Mouse (Mus musculus) neural tube, embryonic 11.5 days (tissue): Measurements from ENCODE around the gene Mecom. TPM values are rescaled to one million over a fixed set of nuclear protein-coding genes. Genes with fewer than 3 reads are reported as not detected.

ENCODE experiments used
- ATAC-seq: fragments of 200-750 bp; cut with Nextera tagmentation; 2 replicates; pipeline ENCODE4 v1.8.0; 2017; ENCODE audit warnings: moderate number of reproducible peaks, mild to moderate bottlenecking, moderate TSS enrichment, moderate library complexity; ENCODE audit not compliant: insufficient read depth, low FRiP score, low TSS enrichment
- DNase-seq: peaks from one replicate; pipeline ENCODE4 v3.0.0-alpha.2; 2015; ENCODE audit warnings: low spot score
- H3K27ac ChIP-seq: fragments of 300-500 bp; sonication (generic); 2 replicates; pipeline ENCODE4 v1.5.1; 2014; ENCODE audit warnings: low read depth, mild to moderate bottlenecking, low read length
- H3K27me3 ChIP-seq: fragments of 300-500 bp; sonication (generic); 2 replicates; pipeline ENCODE4 v1.6.1; 2014; ENCODE audit warnings: mild to moderate bottlenecking, low read length, mixed read lengths; ENCODE audit not compliant: control insufficient read depth, insufficient read depth
- H3K36me3 ChIP-seq: fragments of 300-500 bp; sonication (generic); 2 replicates; pipeline ENCODE4 v1.6.1; 2014; ENCODE audit warnings: mild to moderate bottlenecking, low read length, moderate library complexity, mixed read lengths; ENCODE audit not compliant: control insufficient read depth, insufficient read depth
- H3K4me1 ChIP-seq: fragments of 300-500 bp; sonication (generic); 2 replicates; pipeline ENCODE4 v1.6.1; 2014; ENCODE audit warnings: low read length, mixed read lengths; ENCODE audit not compliant: control insufficient read depth, insufficient read depth
- H3K4me2 ChIP-seq: fragments of 300-500 bp; sonication (generic); 2 replicates; pipeline ENCODE4 v1.6.1; 2014; ENCODE audit warnings: low read depth, mild to moderate bottlenecking, moderate library complexity
- H3K4me3 ChIP-seq: fragments of 300-500 bp; sonication (generic); 2 replicates; pipeline ENCODE4 v1.5.1; 2014; ENCODE audit warnings: low read depth, low read length
- H3K9ac ChIP-seq: fragments of 300-500 bp; sonication (generic); 2 replicates; pipeline ENCODE4 v1.6.1; 2014; ENCODE audit warnings: mild to moderate bottlenecking, low read length
- H3K9me3 ChIP-seq: fragments of 300-500 bp; sonication (generic); 2 replicates; pipeline ENCODE4 v1.6.1; 2016; ENCODE audit warnings: low read length; ENCODE audit not compliant: control insufficient read depth
- WGBS: fragments of 180-500 bp; shearing (Covaris S2); extraction: QIAGEN DNeasy Blood & Tissue Kit; methylation state at CpG from one replicate; pipeline ENCODE4 v1.1.7; 2014; 5-methylcytosine and 5-hydroxymethylcytosine counted together
- polyA plus RNA-seq: library from polyadenylated mRNA; unstranded; fragments of >200 nt; fragmentation: Nextera tagmentation; extraction: Ambion mirVana; gene quantifications from 2 replicates; pipeline ENCODE4 v1.2.1, GENCODE M21; 2014

The Mecom gene
- polyA plus RNA-seq, 1 experiment from 2014 or later, result 31.8 TPM

- ATAC-seq, result no peak
- no peaks in the 10 kb centered on the region for H3K9me3 ChIP-seq
- no peak for DNase-seq
- no peak overlapping the region for H3K4me3 ChIP-seq
- H3K4me1 ChIP-seq, result no peaks in the 10 kb centered on the region
- no peak overlapping the region for H3K27ac ChIP-seq
- WGBS, result 65% methylated on average over 4 of the region's 4 CpGs
- H3K4me2 ChIP-seq, result no peak overlapping the region
- no peak overlapping the region for H3K9ac ChIP-seq
- H3K36me3 ChIP-seq, result no peaks in the 10 kb centered on the region
- H3K27me3 ChIP-seq, result no peaks in the 10 kb centered on the region
These were observed 155.1 kb downstream of the Mecom start for GRCm38 (mm10) chr3:30392662-30393061.

DNA sequence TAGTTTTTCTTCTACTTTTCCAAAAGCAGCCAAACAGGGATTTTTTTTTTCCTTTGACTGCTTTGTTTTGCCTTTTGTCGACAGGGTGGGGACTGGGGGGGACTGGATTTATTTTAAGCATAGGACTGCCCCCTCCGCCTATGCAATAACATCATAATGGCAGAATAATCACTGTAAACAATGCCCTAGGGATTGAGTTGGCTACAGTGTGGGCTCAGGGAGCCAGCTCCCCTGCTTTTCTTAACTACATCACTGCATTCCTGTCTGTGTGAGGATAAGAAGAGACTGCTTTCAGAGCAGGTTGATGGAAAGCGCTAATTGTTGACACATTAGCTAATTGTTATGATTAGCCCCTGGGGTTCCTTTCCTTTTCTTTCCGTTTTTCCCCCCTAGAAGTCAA is 155.6 kb downstream of the Mecom start:
- Histone ChIP-seq H3K27me3 (no peaks in the 10 kb centered on the region), H3K9me3 (no peaks in the 10 kb centered on the region), H3K4me1 (no peaks in the 10 kb centered on the region), H3K27ac (no peak overlapping the region), H3K9ac (no peak overlapping the region), H3K36me3 (no peaks in the 10 kb centered on the region), H3K4me2 (no peak overlapping the region), H3K4me3 (no peak overlapping the region)
- no peak for ATAC-seq
- WGBS, result 27% methylated on average over 4 of the region's 4 CpGs
- no peak for DNase-seq

DNA sequence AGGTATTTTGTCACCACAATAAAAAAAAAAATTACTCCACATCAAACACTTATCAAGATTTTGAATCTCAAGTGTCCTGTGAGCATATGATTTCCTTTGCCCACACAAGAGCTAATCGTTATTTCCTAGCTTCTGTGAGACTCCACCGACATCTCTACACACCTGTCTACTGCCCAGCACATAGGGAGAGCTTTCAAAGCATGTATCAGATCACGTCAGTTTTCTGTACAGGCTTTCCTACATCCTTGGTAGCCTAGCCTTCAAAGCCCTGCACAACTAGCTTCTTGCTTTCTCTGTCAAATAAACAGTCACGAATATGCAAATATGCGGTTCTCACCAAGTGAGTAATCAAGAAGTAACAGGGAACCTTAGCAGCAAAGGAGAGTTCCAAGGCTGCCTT is 157.5 kb downstream of the Mecom start:
- Histone ChIP-seq H3K4me1 (no peaks in the 10 kb centered on the region), H3K27ac (no peak overlapping the region), H3K4me3 (no peak overlapping the region), H3K9me3 (no peaks in the 10 kb centered on the region), H3K27me3 (no peaks in the 10 kb centered on the region), H3K4me2 (no peak overlapping the region), H3K9ac (no peak overlapping the region), H3K36me3 (no peaks in the 10 kb centered on the region)
- ATAC-seq, result no peak
- DNase-seq, result no peak
- WGBS, result 85% methylated on average over 5 of the region's 5 CpGs

DNA sequence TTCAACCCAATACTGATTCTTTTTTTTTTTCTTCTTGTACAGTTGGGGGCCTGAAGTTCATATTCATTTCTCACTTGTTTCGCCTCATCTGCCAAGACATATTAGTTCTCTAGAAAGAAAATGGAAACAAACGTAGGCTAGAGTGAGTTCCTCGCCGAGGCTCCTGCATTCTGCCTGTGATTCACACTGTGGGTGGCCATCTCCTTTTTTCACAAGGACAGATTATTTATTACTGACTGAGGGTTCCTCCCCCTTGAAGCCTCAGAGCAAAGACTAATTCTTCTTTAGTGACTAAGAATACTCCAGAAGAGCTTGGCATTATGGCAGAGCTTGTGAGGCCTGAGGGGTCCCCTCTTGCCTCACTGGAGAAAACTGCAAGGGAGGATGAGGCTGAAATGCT is 167.5 kb downstream of the Mecom start:
- peaks cover 11% of the 10 kb centered on the region; the same call in 1 of the 2 replicates for H3K4me1 ChIP-seq
- H3K4me2 ChIP-seq, result no peak overlapping the region
- H3K4me3 ChIP-seq, result no peak overlapping the region
- H3K9me3 ChIP-seq, result no peaks in the 10 kb centered on the region
- 12% methylated on average over 4 of the region's 4 CpGs for WGBS
- ATAC-seq, result no peak
- H3K27ac ChIP-seq, result no peak overlapping the region
- H3K27me3 ChIP-seq, result no peaks in the 10 kb centered on the region
- DNase-seq, result no peak
- no peak overlapping the region for H3K9ac ChIP-seq
- no peaks in the 10 kb centered on the region for H3K36me3 ChIP-seq

DNA sequence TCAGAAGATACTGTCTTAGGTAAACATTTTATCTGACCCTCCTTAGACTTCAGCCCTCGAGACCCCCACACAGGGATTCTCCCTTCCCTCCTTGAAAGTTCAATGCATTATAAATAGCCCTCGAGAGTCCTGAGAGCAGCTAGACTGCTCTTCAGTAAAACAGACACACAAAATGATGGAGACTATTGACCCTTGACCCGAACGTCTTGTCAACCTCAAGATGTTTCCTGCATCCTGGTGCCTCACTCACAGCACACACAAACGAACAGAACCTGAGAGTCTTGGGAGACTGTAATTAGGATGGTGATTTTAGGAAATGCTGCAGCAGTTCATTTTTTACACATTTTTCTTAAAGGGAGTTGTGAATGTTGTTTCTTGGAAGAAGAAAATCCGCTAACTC is 168.5 kb downstream of the Mecom start:
- Histone ChIP-seq H3K27ac (no peak overlapping the region), H3K9ac (no peak overlapping the region), H3K4me1 (peaks cover 11% of the 10 kb centered on the region; the same call in 1 of the 2 replicates), H3K27me3 (no peaks in the 10 kb centered on the region), H3K9me3 (no peaks in the 10 kb centered on the region), H3K36me3 (no peaks in the 10 kb centered on the region), H3K4me2 (no peak overlapping the region), H3K4me3 (no peak overlapping the region)
- no peak for ATAC-seq
- no peak for DNase-seq
- 46% methylated on average over 6 of the region's 6 CpGs for WGBS

GRCm38 (mm10) chr3:30371472-30371871 is 176.3 kb downstream of the Mecom start:
- Histone ChIP-seq H3K4me3 (no peak overlapping the region), H3K27me3 (no peaks in the 10 kb centered on the region), H3K4me1 (peaks cover 2% of the 10 kb centered on the region; the same call in 1 of the 2 replicates), H3K9me3 (no peaks in the 10 kb centered on the region), H3K9ac (no peak overlapping the region), H3K27ac (no peak overlapping the region), H3K4me2 (no peak overlapping the region), H3K36me3 (no peaks in the 10 kb centered on the region)
- DNase-seq (no peak), ATAC-seq (no peak)
- WGBS, result 77% methylated on average over 7 of the region's 7 CpGs

- H3K27ac ChIP-seq, result no peak overlapping the region
- no peak overlapping the region for H3K4me3 ChIP-seq
- H3K9me3 ChIP-seq, result no peaks in the 10 kb centered on the region
- no peak overlapping the region for H3K9ac ChIP-seq
- DNase-seq (no peak), ATAC-seq (no peak)
- no peak overlapping the region for H3K4me2 ChIP-seq
- WGBS, result 79% methylated on average over 16 of the region's 16 CpGs
- H3K36me3 ChIP-seq, result no peaks in the 10 kb centered on the region
- no peaks in the 10 kb centered on the region for H3K27me3 ChIP-seq
- H3K4me1 ChIP-seq, result peaks cover 2% of the 10 kb centered on the region; the same call in 1 of the 2 replicates
These were observed 176.8 kb downstream of the Mecom start for GRCm38 (mm10) chr3:30370860-30371455.

DNA sequence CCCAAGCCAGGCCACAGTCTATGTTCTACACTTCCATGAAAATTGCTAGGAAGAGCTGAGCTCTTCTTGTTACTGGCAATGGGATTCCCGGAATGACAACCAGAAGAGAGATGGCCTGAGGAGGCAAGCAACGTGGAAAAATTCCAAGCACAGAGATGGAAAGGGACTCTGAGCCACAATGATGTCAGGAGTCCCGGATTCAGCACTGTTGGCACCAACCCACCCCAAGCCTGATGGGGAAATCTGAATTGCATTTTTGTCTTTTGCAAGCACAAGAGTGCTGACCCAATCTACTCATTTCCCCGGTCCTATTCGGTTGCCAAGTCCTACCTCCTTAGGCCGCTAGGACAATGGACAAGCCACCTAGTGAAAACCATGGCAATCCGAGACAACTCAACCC is 181.2 kb downstream of the Mecom start:
- ATAC-seq, result no peak
- Histone ChIP-seq H3K36me3 (no peaks in the 10 kb centered on the region), H3K27me3 (no peaks in the 10 kb centered on the region), H3K27ac (no peak overlapping the region), H3K9me3 (no peaks in the 10 kb centered on the region), H3K9ac (no peak overlapping the region), H3K4me2 (no peak overlapping the region), H3K4me3 (no peak overlapping the region), H3K4me1 (peaks cover 2% of the 10 kb centered on the region; the same call in 1 of the 2 replicates)
- WGBS, result 95% methylated on average over 7 of the region's 7 CpGs
- DNase-seq, result no peak

- Histone ChIP-seq H3K9ac (no peak overlapping the region), H3K9me3 (no peaks in the 10 kb centered on the region), H3K4me3 (no peak overlapping the region), H3K27ac (no peak overlapping the region), H3K4me1 (peaks cover 3% of the 10 kb centered on the region; the same call in 1 of the 2 replicates), H3K4me2 (no peak overlapping the region), H3K36me3 (no peaks in the 10 kb centered on the region), H3K27me3 (no peaks in the 10 kb centered on the region)
- no peak for DNase-seq
- WGBS, result 73% methylated on average over 5 of the region's 5 CpGs
- no peak for ATAC-seq
These were observed 186.6 kb downstream of the Mecom start for GRCm38 (mm10) chr3:30361190-30361589.
